Mouse (Mus musculus): ENCODE measurements around the gene Gm19402. TPM values are rescaled to one million over a fixed set of nuclear protein-coding genes. Genes with fewer than 3 reads are reported as not detected.

Gene Gm19402
- not detected for polyA plus RNA-seq (2014; fragmentation: Illumina TruSeq; extraction: RNeasy Lipid Tissue Mini Kit (QIAGEN cat#74804); ENCODE audit: low read depth, low replicate concordance)

GRCm38 (mm10) chr10:77690356-77690807 lies at the start of gene Gm19402:
Gene Gm19402 (minus strand): TSS chr10:77690757.

GRCm38 (mm10) chr10:77726186-77726585 lies 35.6 kb upstream of the Gm19402 start, which contains the start of gene Gm10100:
Gene Gm10100 (plus strand): TSS chr10:77726486.

GRCm38 (mm10) chr10:77720299-77720698 lies 29.7 kb upstream of the Gm19402 start, which contains the start of gene Krtap12-1:
Gene Krtap12-1 (plus strand): TSS chr10:77720599.

GRCm38 (mm10) chr10:77715507-77715906 lies 24.9 kb upstream of the Gm19402 start, which contains the start of gene Gm10142:
Gene Gm10142 (plus strand): TSS chr10:77715807.

GRCm38 (mm10) chr10:77711157-77711556 lies 20.6 kb upstream of the Gm19402 start, which contains the start of gene Gm10024:
Gene Gm10024 (plus strand): TSS chr10:77711457.

GRCm38 (mm10) chr10:77706326-77706725 lies 15.8 kb upstream of the Gm19402 start, which contains the start of gene Gm10272:
Gene Gm10272 (plus strand): TSS chr10:77706626.

GRCm38 (mm10) chr10:77697133-77697532 lies 6.6 kb upstream of the Gm19402 start, which contains the start of gene Gm9508:
Gene Gm9508 (minus strand): TSS chr10:77697233.

GRCm38 (mm10) chr10:77685895-77686664 lies 4.5 kb downstream of the Gm19402 start, which contains the start of gene Tspear:
Gene Tspear (plus strand): TSS chr10:77686569.

Other genes starting within 250 kb of the Gm19402 start
- 0.69 TPM for gene Fam207a, start 175.0 kb downstream of the Gm19402 start, polyA plus RNA-seq (2014; fragmentation: Illumina TruSeq; extraction: RNeasy Lipid Tissue Mini Kit (QIAGEN cat#74804); ENCODE audit: low read depth, low replicate concordance)
- 3.1 TPM for gene Itgb2, start 160.5 kb downstream of the Gm19402 start, polyA plus RNA-seq (2014; fragmentation: Illumina TruSeq; extraction: RNeasy Lipid Tissue Mini Kit (QIAGEN cat#74804); ENCODE audit: low read depth, low replicate concordance)
- 193 TPM for gene Pttg1ip, start 109.0 kb downstream of the Gm19402 start, polyA plus RNA-seq (2014; fragmentation: Illumina TruSeq; extraction: RNeasy Lipid Tissue Mini Kit (QIAGEN cat#74804); ENCODE audit: low read depth, low replicate concordance)
- gene Sumo3, start 84.7 kb downstream of the Gm19402 start, polyA plus RNA-seq (2014; fragmentation: Illumina TruSeq; extraction: RNeasy Lipid Tissue Mini Kit (QIAGEN cat#74804); ENCODE audit: low read depth, low replicate concordance), result 76.1 TPM
- gene Gm49325, start 84.6 kb downstream of the Gm19402 start, polyA plus RNA-seq (2014; fragmentation: Illumina TruSeq; extraction: RNeasy Lipid Tissue Mini Kit (QIAGEN cat#74804); ENCODE audit: low read depth, low replicate concordance), result 1.6 TPM
- 7.3 TPM for gene Ube2g2, start 68.5 kb downstream of the Gm19402 start, polyA plus RNA-seq (2014; fragmentation: Illumina TruSeq; extraction: RNeasy Lipid Tissue Mini Kit (QIAGEN cat#74804); ENCODE audit: low read depth, low replicate concordance)
- not detected for gene Tspear, start 4.2 kb downstream of the Gm19402 start, polyA plus RNA-seq (2014; fragmentation: Illumina TruSeq; extraction: RNeasy Lipid Tissue Mini Kit (QIAGEN cat#74804); ENCODE audit: low read depth, low replicate concordance)
- not detected for gene Gm9508, start 6.5 kb upstream of the Gm19402 start, polyA plus RNA-seq (2014; fragmentation: Illumina TruSeq; extraction: RNeasy Lipid Tissue Mini Kit (QIAGEN cat#74804); ENCODE audit: low read depth, low replicate concordance)
- not detected for gene Gm10272, start 15.9 kb upstream of the Gm19402 start, polyA plus RNA-seq (2014; fragmentation: Illumina TruSeq; extraction: RNeasy Lipid Tissue Mini Kit (QIAGEN cat#74804); ENCODE audit: low read depth, low replicate concordance)
- not detected for gene Gm10024, start 20.7 kb upstream of the Gm19402 start, polyA plus RNA-seq (2014; fragmentation: Illumina TruSeq; extraction: RNeasy Lipid Tissue Mini Kit (QIAGEN cat#74804); ENCODE audit: low read depth, low replicate concordance)
- not detected for gene Gm10142, start 25.1 kb upstream of the Gm19402 start, polyA plus RNA-seq (2014; fragmentation: Illumina TruSeq; extraction: RNeasy Lipid Tissue Mini Kit (QIAGEN cat#74804); ENCODE audit: low read depth, low replicate concordance)
- not detected for gene Krtap12-1, start 29.8 kb upstream of the Gm19402 start, polyA plus RNA-seq (2014; fragmentation: Illumina TruSeq; extraction: RNeasy Lipid Tissue Mini Kit (QIAGEN cat#74804); ENCODE audit: low read depth, low replicate concordance)
- not detected for gene Gm10100, start 35.7 kb upstream of the Gm19402 start, polyA plus RNA-seq (2014; fragmentation: Illumina TruSeq; extraction: RNeasy Lipid Tissue Mini Kit (QIAGEN cat#74804); ENCODE audit: low read depth, low replicate concordance)
- not detected for gene Gm18596, start 51.9 kb upstream of the Gm19402 start, polyA plus RNA-seq (2014; fragmentation: Illumina TruSeq; extraction: RNeasy Lipid Tissue Mini Kit (QIAGEN cat#74804); ENCODE audit: low read depth, low replicate concordance)
- not detected for gene Gm9736, start 60.6 kb upstream of the Gm19402 start, polyA plus RNA-seq (2014; fragmentation: Illumina TruSeq; extraction: RNeasy Lipid Tissue Mini Kit (QIAGEN cat#74804); ENCODE audit: low read depth, low replicate concordance)
- gene Gm3233, start 68.9 kb upstream of the Gm19402 start, polyA plus RNA-seq (2014; fragmentation: Illumina TruSeq; extraction: RNeasy Lipid Tissue Mini Kit (QIAGEN cat#74804); ENCODE audit: low read depth, low replicate concordance), result not detected
- gene Gm3238, start 80.6 kb upstream of the Gm19402 start, polyA plus RNA-seq (2014; fragmentation: Illumina TruSeq; extraction: RNeasy Lipid Tissue Mini Kit (QIAGEN cat#74804); ENCODE audit: low read depth, low replicate concordance), result not detected
- gene Gm7138, start 86.2 kb upstream of the Gm19402 start, polyA plus RNA-seq (2014; fragmentation: Illumina TruSeq; extraction: RNeasy Lipid Tissue Mini Kit (QIAGEN cat#74804); ENCODE audit: low read depth, low replicate concordance), result not detected
- not detected for gene Gm3250, start 91.8 kb upstream of the Gm19402 start, polyA plus RNA-seq (2014; fragmentation: Illumina TruSeq; extraction: RNeasy Lipid Tissue Mini Kit (QIAGEN cat#74804); ENCODE audit: low read depth, low replicate concordance)
- not detected for gene Gm7137, start 97.4 kb upstream of the Gm19402 start, polyA plus RNA-seq (2014; fragmentation: Illumina TruSeq; extraction: RNeasy Lipid Tissue Mini Kit (QIAGEN cat#74804); ENCODE audit: low read depth, low replicate concordance)
- not detected for gene Gm9639, start 104.3 kb upstream of the Gm19402 start, polyA plus RNA-seq (2014; fragmentation: Illumina TruSeq; extraction: RNeasy Lipid Tissue Mini Kit (QIAGEN cat#74804); ENCODE audit: low read depth, low replicate concordance)
- gene Gm19668, start 108.4 kb upstream of the Gm19402 start, polyA plus RNA-seq (2014; fragmentation: Illumina TruSeq; extraction: RNeasy Lipid Tissue Mini Kit (QIAGEN cat#74804); ENCODE audit: low read depth, low replicate concordance), result not detected
- gene Gm9507, start 121.1 kb upstream of the Gm19402 start, polyA plus RNA-seq (2014; fragmentation: Illumina TruSeq; extraction: RNeasy Lipid Tissue Mini Kit (QIAGEN cat#74804); ENCODE audit: low read depth, low replicate concordance), result not detected
- not detected for gene Gm2696, start 123.9 kb upstream of the Gm19402 start, polyA plus RNA-seq (2014; fragmentation: Illumina TruSeq; extraction: RNeasy Lipid Tissue Mini Kit (QIAGEN cat#74804); ENCODE audit: low read depth, low replicate concordance)
- gene Krtap10-4, start 136.3 kb upstream of the Gm19402 start, polyA plus RNA-seq (2014; fragmentation: Illumina TruSeq; extraction: RNeasy Lipid Tissue Mini Kit (QIAGEN cat#74804); ENCODE audit: low read depth, low replicate concordance), result not detected
- gene Krtap10-10, start 145.2 kb upstream of the Gm19402 start, polyA plus RNA-seq (2014; fragmentation: Illumina TruSeq; extraction: RNeasy Lipid Tissue Mini Kit (QIAGEN cat#74804); ENCODE audit: low read depth, low replicate concordance), result not detected
- not detected for gene Gm36176, start 156.0 kb upstream of the Gm19402 start, polyA plus RNA-seq (2014; fragmentation: Illumina TruSeq; extraction: RNeasy Lipid Tissue Mini Kit (QIAGEN cat#74804); ENCODE audit: low read depth, low replicate concordance)
- gene Gm10318, start 162.1 kb upstream of the Gm19402 start, polyA plus RNA-seq (2014; fragmentation: Illumina TruSeq; extraction: RNeasy Lipid Tissue Mini Kit (QIAGEN cat#74804); ENCODE audit: low read depth, low replicate concordance), result not detected
- not detected for gene Gm3285, start 171.2 kb upstream of the Gm19402 start, polyA plus RNA-seq (2014; fragmentation: Illumina TruSeq; extraction: RNeasy Lipid Tissue Mini Kit (QIAGEN cat#74804); ENCODE audit: low read depth, low replicate concordance)
- 2.1 TPM for gene Lrrc3, start 211.8 kb upstream of the Gm19402 start, polyA plus RNA-seq (2014; fragmentation: Illumina TruSeq; extraction: RNeasy Lipid Tissue Mini Kit (QIAGEN cat#74804); ENCODE audit: low read depth, low replicate concordance)

Data from sigmoid colon, adult 10 weeks (tissue).